Mouse (Mus musculus) kidney, embryonic 15.5 days (tissue): Measurements from ENCODE around the gene Cdx4. TPM values are rescaled to one million over a fixed set of nuclear protein-coding genes. Genes with fewer than 3 reads are reported as not detected.

Experiments
- polyA plus RNA-seq: library from polyadenylated mRNA; unstranded; fragments of >200 nt; fragmentation: Nextera tagmentation; extraction: Ambion mirVana; gene quantifications from 2 replicates; pipeline ENCODE4 v1.2.1, GENCODE M21; 2015

The Cdx4 gene
- polyA plus RNA-seq, 1 experiment from 2014 or later = not detected

Other genes with a start within 250 kb of the Cdx4 start
- gene Nap1l2, start 134.8 kb upstream of the Cdx4 start, polyA plus RNA-seq = 0.82 and 1.4 TPM in 2 replicates
- gene Chic1, start 35.1 kb downstream of the Cdx4 start, polyA plus RNA-seq = 3.2 and 3.8 TPM in 2 replicates
- gene Tsx, start 93.1 kb downstream of the Cdx4 start, polyA plus RNA-seq = 0.21 and 0.26 TPM in 2 replicates
- not detected in 2 replicates for gene Gm26992, start 100.6 kb downstream of the Cdx4 start, polyA plus RNA-seq